Mouse (Mus musculus): ENCODE measurements around the gene Bmpr1b.

Bmpr1b gene

DNA sequence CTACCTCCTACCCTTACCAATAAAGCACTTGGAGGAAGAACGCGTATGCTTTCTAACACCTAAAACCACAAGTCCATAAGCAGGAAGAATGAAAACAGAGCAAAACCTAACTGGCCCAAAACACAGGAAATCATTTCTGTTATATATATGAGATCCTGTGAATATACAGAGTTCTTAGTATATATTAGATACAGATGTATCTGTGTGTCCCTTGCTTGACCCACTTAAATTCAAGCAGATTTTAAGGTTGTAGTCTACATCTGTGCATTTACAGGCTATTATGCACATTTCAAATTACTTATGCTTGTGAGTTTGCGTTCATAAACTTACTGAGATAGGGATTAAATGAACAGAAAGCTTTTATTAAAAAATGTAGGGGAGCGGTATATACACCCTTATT is 271.5 kb downstream of the Bmpr1b start:
- DNase-seq: no peak

GRCm38 (mm10) chr3:141896870-141897554 is 272.2 kb downstream of the Bmpr1b start:
- DNase-seq: no peak

DNA sequence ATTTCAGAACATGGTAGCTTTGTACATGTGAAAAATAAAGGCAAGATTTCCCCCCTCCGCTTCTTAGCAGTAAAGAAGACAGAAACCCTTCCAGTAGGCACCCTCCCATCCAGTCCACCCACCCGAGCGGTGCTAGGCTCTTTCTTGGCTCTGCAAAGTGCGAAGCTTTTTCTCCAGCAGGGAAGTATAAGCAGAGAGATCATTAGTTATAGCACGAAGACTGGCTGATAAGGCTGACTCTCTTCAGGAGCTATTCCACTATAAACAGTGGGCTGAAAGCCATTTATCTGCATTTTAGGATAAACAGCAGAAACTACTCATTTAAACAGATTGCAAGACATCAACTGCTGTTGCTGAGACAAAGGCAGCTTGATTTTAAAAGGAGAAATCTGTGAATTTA is 274.1 kb downstream of the Bmpr1b start:
- DNase-seq: no peak

DNA sequence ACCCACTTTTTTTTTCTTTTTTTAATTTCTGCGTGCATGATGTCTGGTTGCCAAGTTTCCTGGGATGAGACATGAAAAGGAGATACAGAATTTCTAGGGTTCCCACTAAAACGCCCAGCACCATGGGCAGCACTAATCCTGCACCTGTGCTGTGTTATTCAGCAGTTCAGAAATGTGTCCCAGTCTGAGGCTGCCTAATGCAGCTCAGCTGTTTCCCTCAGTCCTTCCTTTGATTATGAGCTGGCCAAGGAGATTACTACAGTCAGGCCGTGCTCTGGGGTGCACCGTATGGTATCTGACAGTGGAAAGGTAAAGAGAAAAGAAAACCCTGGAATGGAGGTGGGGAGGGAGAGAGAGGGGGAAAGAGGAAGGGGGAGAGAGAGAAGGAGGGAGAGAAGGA is 278.6 kb downstream of the Bmpr1b start:
- DNase-seq: no peak

- no peak for DNase-seq
Observed at GRCm38 (mm10) chr3:141887476-141888274, 281.6 kb downstream of the Bmpr1b start.

DNA sequence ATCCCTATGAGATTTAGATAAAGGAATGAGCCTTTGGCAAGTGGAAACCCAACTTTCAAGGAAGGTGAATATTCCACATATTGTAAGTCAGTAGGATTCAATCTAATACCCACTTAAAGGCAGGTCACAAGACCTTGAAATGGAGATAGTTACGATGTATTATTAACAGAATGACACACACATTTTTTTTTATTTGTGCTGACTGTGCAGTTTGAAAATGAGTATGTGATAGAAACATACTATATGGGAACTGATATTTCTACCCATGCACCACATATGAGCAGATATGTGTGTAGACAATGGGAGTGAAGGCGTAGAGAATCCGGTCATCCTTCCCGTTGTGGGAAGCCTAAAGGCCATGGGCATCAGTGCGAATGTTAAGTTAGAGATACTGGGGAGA is 285.0 kb downstream of the Bmpr1b start:
- no peak for DNase-seq

DNA sequence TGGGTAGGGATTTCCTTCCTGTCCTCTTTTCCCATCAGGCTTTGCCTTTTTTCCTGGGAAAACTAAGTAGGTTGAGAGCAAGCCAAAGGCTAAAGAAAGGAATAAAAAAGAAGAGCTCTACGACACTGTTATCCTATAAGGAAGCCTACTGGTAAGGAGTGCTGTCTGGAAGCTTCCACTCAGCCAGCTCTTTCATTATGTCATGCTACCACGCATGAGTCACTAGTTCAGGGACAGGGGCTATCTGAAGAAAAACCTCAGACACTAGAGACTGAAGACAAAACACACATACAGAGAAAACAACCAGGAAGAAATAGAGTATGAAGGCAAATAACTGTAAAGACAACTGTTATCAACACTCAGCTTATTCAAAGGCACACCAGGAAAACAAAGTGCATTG is 286.7 kb downstream of the Bmpr1b start:
- no peak for DNase-seq

GRCm38 (mm10) chr3:141872337-141873042 is 296.7 kb downstream of the Bmpr1b start:
- no peak for DNase-seq

- no peak for DNase-seq
Observed at GRCm38 (mm10) chr3:141871805-141872204, 297.4 kb downstream of the Bmpr1b start.

DNA sequence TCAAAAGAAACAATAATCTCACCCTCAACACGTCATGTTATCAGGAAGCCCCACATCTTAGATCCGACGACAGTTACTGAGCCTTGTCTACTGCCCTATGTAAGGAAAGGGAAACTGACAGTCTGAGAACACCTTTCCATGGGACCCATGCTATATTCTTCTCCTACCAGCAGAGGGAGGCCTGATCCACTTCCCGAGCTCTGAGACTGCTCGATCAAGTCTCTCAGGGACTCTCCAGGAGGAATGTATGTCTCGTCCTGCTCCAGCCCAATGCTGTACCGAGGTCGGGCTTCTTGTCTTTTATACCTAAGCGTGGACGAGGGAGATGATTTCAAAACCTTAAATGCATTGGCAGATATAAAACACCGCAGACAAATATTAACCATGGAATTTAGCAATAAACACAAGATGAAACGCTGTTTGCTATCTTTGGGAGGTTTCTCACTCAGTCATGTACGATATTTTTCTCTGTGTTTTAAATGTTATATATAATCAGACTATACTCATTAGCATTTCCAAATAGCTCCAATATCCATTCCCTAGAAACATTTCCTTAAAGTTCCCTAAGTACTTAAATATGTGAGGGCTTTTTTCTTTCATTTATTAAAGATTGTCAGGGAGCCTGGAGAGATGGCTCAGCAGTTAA is 306.3 kb downstream of the Bmpr1b start:
- DNase-seq: peak; percentile 31

DNA sequence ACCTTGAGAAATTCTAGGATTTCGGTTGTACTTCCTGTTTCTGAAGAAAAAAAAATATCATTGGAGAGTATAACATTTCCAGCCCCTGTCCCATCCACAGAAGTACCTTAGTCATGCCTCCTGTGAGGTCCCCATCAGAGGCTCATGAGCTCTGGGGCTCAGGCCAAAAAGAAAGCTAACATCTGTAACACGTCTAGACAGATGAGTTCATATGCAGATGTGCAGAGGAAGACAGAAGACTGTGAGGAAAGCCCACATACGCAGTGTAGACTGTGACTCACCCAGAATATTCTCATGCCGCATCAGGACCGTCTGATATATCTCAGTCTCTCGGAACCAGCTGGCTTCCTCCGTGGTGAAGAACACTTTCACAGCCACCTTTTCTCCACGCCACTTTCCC is 312.1 kb downstream of the Bmpr1b start:
- DNase-seq: no peak

DNA sequence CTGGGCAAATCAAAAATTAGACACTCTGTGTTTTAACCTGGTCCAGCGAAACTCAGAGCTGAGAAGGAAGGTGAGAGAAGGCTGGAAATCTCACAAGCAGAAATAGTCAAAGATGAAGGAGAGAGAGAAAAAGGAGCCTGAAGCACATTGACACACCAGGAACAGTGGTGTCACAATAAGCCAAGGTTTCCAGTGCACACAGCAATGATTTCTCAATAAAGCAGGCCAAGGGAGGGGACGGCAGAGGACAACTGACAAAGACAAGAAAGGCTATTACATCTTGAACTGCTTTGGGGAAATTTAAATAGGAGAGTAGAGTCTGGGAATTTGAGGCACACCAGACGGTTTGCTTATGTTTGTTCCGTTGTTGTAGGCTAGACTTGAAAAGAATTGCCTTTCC is 314.9 kb downstream of the Bmpr1b start:
- no peak for DNase-seq

DNA sequence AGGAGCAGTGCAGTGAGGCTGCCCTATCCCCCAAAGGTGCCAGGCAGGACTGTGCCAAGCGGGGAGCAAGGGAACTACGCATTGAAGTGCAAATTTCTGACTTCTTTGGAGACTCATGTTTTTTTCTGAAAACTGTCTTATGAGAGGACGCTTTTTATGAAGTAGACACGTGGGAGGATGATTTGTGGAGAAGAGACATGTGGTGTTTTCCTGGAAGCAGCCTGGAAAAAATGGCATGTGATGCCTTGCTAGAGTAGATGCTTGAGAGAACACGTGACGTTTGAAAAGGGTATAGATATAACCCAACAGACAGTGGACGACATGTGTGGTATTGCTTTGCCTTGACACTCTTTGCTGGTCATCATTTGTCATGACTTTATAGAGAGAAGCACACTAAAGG is 319.1 kb downstream of the Bmpr1b start:
- DNase-seq: no peak

- DNase-seq: no peak
Observed at GRCm38 (mm10) chr3:141849206-141849605, 320.0 kb downstream of the Bmpr1b start.

- peak; percentile 53 for DNase-seq
Observed at GRCm38 (mm10) chr3:141838864-141839263, 330.4 kb downstream of the Bmpr1b start.

DNA sequence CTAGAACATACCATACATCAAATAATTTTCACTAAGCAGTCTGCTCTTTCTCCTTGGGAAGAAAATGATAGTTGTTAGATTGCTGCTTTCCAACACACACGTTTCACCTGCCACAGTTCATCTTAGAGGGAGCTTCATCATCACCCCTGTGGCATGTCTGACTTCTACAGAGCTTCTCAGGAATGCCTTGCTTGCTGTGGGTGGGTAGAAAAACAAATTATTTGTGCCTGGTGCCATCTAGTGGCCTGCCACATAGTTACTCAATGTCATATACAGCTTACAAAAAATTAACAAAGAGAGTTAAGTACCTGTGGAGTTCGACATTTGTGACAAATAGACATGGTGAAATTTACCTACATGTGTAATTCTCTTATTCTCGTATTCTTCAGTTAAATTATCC is 338.1 kb downstream of the Bmpr1b start:
- peak; percentile 80 for DNase-seq

DNA sequence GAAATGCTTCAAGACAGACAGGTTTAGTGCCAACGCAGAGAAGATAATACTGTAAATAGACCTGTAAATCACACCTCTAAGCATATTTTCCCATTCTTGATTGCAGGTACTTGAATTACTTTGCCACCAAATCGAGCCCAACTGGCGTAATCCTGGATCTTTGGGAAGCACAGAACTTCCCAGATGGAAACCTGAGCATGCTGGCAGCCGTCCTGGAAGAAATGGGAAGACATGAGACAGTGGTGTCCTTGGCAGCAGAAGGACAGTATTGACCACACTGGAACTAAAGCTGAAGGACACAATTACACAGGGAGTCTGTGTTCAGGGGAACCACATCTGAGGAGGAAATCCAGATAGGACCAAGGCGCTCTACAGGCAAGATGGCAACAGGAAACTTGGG is 340.9 kb downstream of the Bmpr1b start:
- no peak for DNase-seq

DNA sequence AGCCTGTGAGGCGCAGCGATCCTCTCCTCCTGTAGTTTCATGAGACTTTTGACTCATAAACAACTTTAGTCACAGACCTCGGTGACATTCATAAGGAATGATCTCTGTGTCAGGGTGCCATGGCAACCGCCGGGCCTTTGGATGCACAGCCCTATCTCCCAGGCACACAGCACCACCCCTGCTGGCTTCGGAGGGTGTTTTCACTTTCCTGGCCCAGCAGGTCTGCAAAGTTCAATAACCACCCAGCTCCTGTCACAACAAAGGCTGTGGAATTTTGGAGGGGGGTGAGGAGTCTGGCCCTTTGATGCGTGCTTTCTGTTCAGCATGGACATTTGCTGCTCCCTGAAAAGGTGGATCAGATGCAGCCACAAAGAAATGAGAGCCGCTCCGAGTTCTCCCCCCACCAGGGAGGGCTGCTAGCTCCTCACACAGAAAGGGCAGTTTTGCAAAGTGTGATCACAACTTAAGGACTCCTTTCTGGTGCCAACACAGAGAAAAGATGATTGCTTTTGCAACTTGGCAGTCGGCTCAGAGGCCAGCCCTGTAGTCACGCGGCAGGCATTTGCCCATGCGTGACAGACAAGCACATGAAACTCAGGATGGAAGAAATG is 349.8 kb downstream of the Bmpr1b start:
- DNase-seq: no peak

- no peak for DNase-seq
Observed at GRCm38 (mm10) chr3:141818615-141819312, 350.5 kb downstream of the Bmpr1b start.

DNA sequence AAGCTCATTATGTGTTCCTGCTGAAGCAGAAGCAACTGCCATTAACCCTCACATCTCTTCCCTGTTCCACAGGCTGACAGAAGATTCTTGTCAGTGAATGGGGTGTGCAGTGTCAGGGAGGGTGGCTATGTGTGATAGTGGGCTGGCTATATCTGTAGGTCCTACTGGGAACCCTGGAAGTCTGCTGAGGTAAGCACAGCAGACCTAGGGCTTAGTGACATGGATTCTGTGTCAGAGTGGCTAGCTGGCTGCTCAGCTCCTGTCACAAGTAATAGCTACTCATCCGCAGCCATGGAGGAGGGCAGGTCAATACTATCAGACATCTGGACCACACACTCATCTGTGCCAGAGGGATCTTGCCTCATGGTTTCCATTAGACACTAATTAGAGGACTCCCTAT is 354.4 kb downstream of the Bmpr1b start:
- no peak for DNase-seq

GRCm38 (mm10) chr3:141811348-141811747 is 357.9 kb downstream of the Bmpr1b start:
- no peak for DNase-seq

DNA sequence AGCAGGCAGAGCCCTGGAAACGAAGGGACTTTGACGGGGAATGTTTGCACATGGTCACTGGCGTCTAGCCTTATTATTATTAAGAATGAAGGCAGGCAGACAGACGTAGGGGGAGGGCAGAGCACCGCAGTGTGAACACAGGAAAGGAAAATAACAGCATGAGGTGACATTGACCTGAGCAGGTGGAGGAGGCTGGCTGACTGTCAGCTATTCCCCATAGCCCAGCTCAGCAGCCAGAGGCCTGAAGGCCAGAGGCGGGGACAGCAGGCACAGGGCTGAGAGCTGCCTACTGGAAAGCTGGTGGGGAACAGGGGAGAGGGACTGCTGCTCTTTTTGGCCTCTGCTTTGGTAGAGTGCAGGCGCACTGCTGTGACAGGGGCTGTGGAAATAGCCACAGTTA is 358.3 kb downstream of the Bmpr1b start:
- peak; percentile 53 for DNase-seq
